Mouse (Mus musculus): ENCODE results near the gene Ccer2.

Ccer2 gene

GRCm38 (mm10) chr7:28790066-28790806, 34.3 kb downstream of the Ccer2 start:
- DNase-seq (ENCODE audit: low spot score): no peak

- DNase-seq (ENCODE audit: low spot score): no peak
Measured at GRCm38 (mm10) chr7:28791706-28792105, 35.7 kb downstream of the Ccer2 start.

- no peak for DNase-seq (ENCODE audit: low spot score)
Measured at GRCm38 (mm10) chr7:28792391-28793185, 36.6 kb downstream of the Ccer2 start.

GRCm38 (mm10) chr7:28793834-28794233, 37.9 kb downstream of the Ccer2 start:
- no peak for DNase-seq (ENCODE audit: low spot score)

GRCm38 (mm10) chr7:28794496-28794895, 38.5 kb downstream of the Ccer2 start:
- DNase-seq (ENCODE audit: low spot score): no peak

GRCm38 (mm10) chr7:28795832-28796231, 39.9 kb downstream of the Ccer2 start:
- no peak for DNase-seq (ENCODE audit: low spot score)

- DNase-seq (ENCODE audit: low spot score): peak; percentile 62
Measured at GRCm38 (mm10) chr7:28796562-28796975, 40.6 kb downstream of the Ccer2 start.

GRCm38 (mm10) chr7:28799994-28800393, 44.0 kb downstream of the Ccer2 start:
- DNase-seq (ENCODE audit: low spot score): no peak

GRCm38 (mm10) chr7:28801451-28801850, 45.5 kb downstream of the Ccer2 start:
- no peak for DNase-seq (ENCODE audit: low spot score)

GRCm38 (mm10) chr7:28801901-28802670, 46.1 kb downstream of the Ccer2 start:
- DNase-seq (ENCODE audit: low spot score): no peak

GRCm38 (mm10) chr7:28802846-28803588, 47.0 kb downstream of the Ccer2 start:
- DNase-seq (ENCODE audit: low spot score): no peak

GRCm38 (mm10) chr7:28803756-28804155, 47.8 kb downstream of the Ccer2 start:
- DNase-seq (ENCODE audit: low spot score): no peak

GRCm38 (mm10) chr7:28806869-28807268, 50.9 kb downstream of the Ccer2 start:
- DNase-seq (ENCODE audit: low spot score): no peak

- no peak for DNase-seq (ENCODE audit: low spot score)
Measured at GRCm38 (mm10) chr7:28807641-28808220, 51.8 kb downstream of the Ccer2 start.

- no peak for DNase-seq (ENCODE audit: low spot score)
Measured at GRCm38 (mm10) chr7:28808221-28808941, 52.4 kb downstream of the Ccer2 start, which contains the start of gene Hnrnpl. TSS of gene Hnrnpl (plus strand) at chr7:28808541.
